Mouse (Mus musculus) bone marrow macrophage, adult 2 months (primary cell): ENCODE measurements around the gene Aars2.
A peak's percentile ranks its signal among the peaks of the same experiment; 100 is the strongest.

Experiments used
- CTCF ChIP-seq: IDR thresholded peaks from 2 replicates; pipeline ENCODE4 v1.5.1; 2012; ENCODE audit warnings: low read depth, mild to moderate bottlenecking, low read length, moderate library complexity
- POLR2A ChIP-seq: IDR thresholded peaks from 2 replicates; pipeline ENCODE4 v1.6.1; 2012; ENCODE audit warnings: mild to moderate bottlenecking, low read depth, low read length, borderline replicate concordance

DNA sequence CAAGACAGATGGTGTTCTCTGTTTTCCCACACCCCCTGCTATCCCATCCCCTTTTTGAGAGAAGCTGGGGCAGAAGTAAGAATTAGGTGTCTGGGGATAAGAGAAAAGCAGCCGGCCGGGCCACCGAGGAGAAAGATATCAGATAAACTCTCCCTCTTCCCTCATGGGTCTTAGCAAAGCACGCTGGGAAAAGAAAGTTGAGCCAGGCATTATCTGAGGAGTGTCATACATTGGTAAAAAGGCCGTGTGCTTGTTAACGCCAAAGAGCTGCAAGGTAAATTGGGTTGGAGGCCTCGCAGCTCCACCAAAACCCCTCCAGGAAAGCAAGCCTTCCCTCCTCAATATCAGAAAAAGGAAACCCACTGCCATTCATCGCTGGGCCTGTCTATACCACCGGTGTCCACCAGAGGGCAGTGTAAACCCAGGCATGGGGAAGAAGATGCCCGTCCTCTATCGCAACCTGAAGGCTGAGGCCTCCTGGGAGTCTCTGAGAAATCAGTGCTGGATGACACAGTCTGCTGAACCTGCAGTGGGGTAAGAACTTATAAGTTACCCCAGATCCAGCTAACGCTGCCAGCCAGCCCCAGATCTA is 28.3 kb upstream of the Aars2 start:
- TF ChIP-seq CTCF (peak; percentile 91), POLR2A (no peak)
